Mouse (Mus musculus): ENCODE data around the gene Nrp2. TPM values are rescaled to one million over a fixed set of nuclear protein-coding genes. Genes with fewer than 3 reads are reported as not detected.

Gene Nrp2
- polyA plus RNA-seq, 1 experiment from 2014 or later, result 7.1 TPM

DNA sequence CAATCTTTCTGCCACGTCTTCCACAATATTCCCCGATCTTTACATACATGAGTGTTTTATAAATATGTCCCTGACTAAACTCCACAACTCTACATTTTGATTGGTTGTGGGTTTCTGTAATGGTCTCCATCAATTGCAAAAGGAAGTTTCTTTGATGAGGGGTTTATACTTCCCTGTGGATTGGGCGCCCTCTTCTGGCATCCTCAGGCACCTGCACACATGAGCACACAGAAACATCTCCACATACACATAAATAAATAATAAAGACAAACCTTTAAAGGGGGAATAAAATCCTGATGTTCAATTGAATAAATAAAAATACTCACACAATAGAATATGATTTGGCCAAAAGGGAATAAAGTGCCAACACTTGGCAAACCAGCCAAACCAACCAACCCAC, 117.1 kb downstream of the Nrp2 start:
- 0 out of 2 replicates have a peak, but pooled peaks cover 3% of the 10 kb centered on the region for H3K4me1 ChIP-seq (ENCODE audit: control insufficient read depth, insufficient read depth, low read length)
- no peak overlapping the region for H3K4me2 ChIP-seq (replicated peaks; ENCODE audit: low read depth, low read length)
- H3K9me3 ChIP-seq (ENCODE audit: control insufficient read depth, low read length), result no peaks in the 10 kb centered on the region
- H3K27me3 ChIP-seq (ENCODE audit: control insufficient read depth, insufficient read depth, low read length), result no peaks in the 10 kb centered on the region
- ATAC-seq (ENCODE audit: low FRiP score, low TSS enrichment), result no peak
- H3K4me3 ChIP-seq (ENCODE audit: low read length), result no peak overlapping the region
- H3K36me3 ChIP-seq (ENCODE audit: control insufficient read depth, insufficient read depth, low read length), result no peaks in the 10 kb centered on the region
- H3K27ac ChIP-seq (ENCODE audit: low read depth, low read length), result no peak overlapping the region
- H3K9ac ChIP-seq (ENCODE audit: low read depth, low read length), result no peak overlapping the region
- 80% methylated on average over 3 of the region's 3 CpGs for WGBS

DNA sequence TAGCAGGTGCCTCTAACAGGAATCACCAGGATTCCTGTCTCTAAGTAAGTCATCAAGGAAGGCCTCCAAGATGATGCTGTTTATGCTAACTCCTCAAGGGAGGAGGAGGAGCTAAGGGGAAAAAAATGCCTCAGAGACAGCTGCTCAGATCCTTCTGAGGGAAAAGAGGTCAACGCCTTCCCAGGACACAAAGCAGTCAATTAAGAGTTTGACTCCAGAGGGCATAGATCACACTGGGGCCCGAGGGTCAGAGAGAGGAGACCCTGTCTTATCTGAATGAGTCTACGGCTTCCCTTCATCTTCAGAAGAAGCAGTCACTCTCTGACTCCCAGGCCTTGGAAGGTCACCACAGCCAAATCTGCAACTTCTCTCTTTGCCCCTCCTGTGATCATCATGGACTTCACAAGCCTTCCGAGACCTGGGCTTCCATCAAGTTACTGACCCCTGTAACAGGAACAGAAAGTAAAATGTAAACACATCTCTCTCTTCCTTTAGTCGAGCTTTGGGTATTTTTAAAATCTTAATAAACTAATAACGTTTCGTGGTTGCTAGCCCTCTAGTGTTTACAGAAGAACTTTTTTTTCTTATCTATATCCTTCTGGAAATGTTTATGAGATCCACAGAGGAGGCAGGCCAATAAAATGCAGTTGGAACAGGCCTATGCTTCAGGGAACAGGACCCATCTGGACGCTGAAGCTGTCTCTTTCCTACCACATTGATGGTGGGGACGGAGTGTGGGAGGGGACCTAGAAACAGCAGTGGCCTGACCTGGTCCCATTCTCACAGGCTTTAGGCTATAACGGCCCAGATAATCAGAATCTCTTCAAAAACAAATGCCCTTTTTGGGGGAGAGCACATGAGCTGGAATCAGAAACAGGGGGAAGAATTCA, 118.7 kb downstream of the Nrp2 start:
- H3K4me3 ChIP-seq (ENCODE audit: low read length), result no peak overlapping the region
- ATAC-seq (ENCODE audit: low FRiP score, low TSS enrichment), result peak; percentile 85
- H3K27ac ChIP-seq (ENCODE audit: low read depth, low read length), result peak overlapping the region; percentile 68; the same call in 1 of the 2 replicates
- H3K9ac ChIP-seq (ENCODE audit: low read depth, low read length), result no peak overlapping the region
- no peak overlapping the region for H3K4me2 ChIP-seq (replicated peaks; ENCODE audit: low read depth, low read length)
- H3K9me3 ChIP-seq (ENCODE audit: control insufficient read depth, low read length), result no peaks in the 10 kb centered on the region
- WGBS, result 20% methylated on average over 10 of the region's 10 CpGs
- 0 out of 2 replicates have a peak, but pooled peaks cover 3% of the 10 kb centered on the region for H3K4me1 ChIP-seq (ENCODE audit: control insufficient read depth, insufficient read depth, low read length)
- H3K36me3 ChIP-seq (ENCODE audit: control insufficient read depth, insufficient read depth, low read length), result no peaks in the 10 kb centered on the region
- H3K27me3 ChIP-seq (ENCODE audit: control insufficient read depth, insufficient read depth, low read length), result no peaks in the 10 kb centered on the region; the same call in 1 of the 2 replicates

GRCm38 (mm10) chr1:62823549-62824195, 120.6 kb downstream of the Nrp2 start:
- no peak overlapping the region for H3K9ac ChIP-seq (ENCODE audit: low read depth, low read length)
- H3K27ac ChIP-seq (ENCODE audit: low read depth, low read length), result no peak overlapping the region
- no peaks in the 10 kb centered on the region for H3K36me3 ChIP-seq (ENCODE audit: control insufficient read depth, insufficient read depth, low read length)
- H3K9me3 ChIP-seq (ENCODE audit: control insufficient read depth, low read length), result no peaks in the 10 kb centered on the region
- no peak overlapping the region for H3K4me3 ChIP-seq (ENCODE audit: low read length)
- 0 out of 2 replicates have a peak, but pooled peaks cover 3% of the 10 kb centered on the region for H3K4me1 ChIP-seq (ENCODE audit: control insufficient read depth, insufficient read depth, low read length)
- WGBS, result 66% methylated on average over 6 of the region's 6 CpGs
- H3K4me2 ChIP-seq (replicated peaks; ENCODE audit: low read depth, low read length), result no peak overlapping the region
- no peaks in the 10 kb centered on the region; the same call in 1 of the 2 replicates for H3K27me3 ChIP-seq (ENCODE audit: control insufficient read depth, insufficient read depth, low read length)
- no peak for ATAC-seq (ENCODE audit: low FRiP score, low TSS enrichment)

DNA sequence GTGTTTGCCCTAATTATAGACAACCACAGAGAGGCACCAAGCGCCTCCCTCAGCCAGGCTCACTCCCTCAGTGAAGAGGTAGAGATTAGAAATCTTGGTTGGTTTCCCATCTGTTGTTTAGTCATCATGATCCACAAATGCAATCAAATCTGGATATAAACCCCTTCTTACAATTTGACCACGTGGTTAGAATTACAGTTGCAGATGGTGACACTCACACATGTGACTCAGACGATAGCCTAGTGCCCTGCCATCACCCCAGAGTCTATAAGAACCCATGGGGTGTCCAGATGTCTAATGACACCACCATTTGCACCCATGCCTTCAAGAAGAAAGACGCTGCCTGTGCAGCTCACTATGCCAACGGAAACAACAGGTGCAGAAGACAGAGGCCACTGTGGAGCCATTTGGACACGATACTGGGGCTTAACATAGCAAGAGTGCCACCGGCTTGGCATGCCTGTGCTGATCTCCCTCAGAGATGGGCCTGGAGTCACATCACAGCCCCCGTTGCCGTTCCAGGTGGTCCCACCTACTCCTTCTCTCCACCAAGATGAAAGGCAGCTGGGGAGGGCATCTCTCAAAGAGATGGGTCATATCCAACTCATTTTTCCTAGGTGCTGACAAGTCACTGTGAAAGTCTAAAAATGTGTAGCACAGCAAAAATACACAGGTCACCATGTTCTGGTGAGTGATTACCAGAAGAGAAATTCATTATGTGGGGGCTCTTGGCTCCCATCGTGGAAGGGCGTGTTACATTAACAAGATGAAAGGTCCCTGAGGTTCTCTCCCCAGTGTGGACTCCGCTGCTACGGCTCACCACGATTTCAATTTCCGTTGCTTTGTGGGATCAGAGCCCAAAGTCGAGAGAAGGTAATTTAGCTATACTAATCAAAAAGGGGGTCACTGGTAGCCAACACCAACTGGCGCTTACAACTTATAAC, 123.0 kb downstream of the Nrp2 start:
- H3K4me2 ChIP-seq (replicated peaks; ENCODE audit: low read depth, low read length), result no peak overlapping the region
- H3K9ac ChIP-seq (ENCODE audit: low read depth, low read length), result no peak overlapping the region
- no peaks in the 10 kb centered on the region for H3K9me3 ChIP-seq (ENCODE audit: control insufficient read depth, low read length)
- ATAC-seq (ENCODE audit: low FRiP score, low TSS enrichment), result no peak
- no peak overlapping the region for H3K4me3 ChIP-seq (ENCODE audit: low read length)
- no peaks in the 10 kb centered on the region for H3K36me3 ChIP-seq (ENCODE audit: control insufficient read depth, insufficient read depth, low read length)
- H3K27me3 ChIP-seq (ENCODE audit: control insufficient read depth, insufficient read depth, low read length), result no peaks in the 10 kb centered on the region; the same call in 1 of the 2 replicates
- 83% methylated on average over 17 of the region's 17 CpGs for WGBS
- 0 out of 2 replicates have a peak, but pooled peaks cover 3% of the 10 kb centered on the region for H3K4me1 ChIP-seq (ENCODE audit: control insufficient read depth, insufficient read depth, low read length)
- H3K27ac ChIP-seq (ENCODE audit: low read depth, low read length), result no peak overlapping the region

DNA sequence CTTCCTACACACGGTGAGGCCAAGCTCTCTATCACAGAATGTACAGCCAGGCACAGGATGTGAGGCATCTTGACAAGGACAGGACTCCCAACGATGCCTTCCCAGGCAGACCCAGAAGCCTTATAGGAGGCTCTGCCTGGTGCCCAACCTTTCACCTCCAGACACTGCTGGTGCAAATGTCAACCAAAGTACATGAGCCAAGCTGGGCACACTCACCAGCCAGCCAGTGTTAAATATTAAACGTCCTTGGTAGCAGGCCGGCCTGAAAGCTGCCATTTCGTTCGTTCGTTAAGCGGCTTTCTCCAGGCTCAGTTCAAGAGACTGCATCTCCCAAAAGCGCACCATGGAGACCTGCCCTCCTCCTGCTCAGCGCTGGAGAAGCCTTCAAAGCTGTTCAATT, 124.2 kb downstream of the Nrp2 start:
- Histone ChIP-seq H3K36me3 (ENCODE audit: control insufficient read depth, insufficient read depth, low read length) (no peaks in the 10 kb centered on the region), H3K27me3 (ENCODE audit: control insufficient read depth, insufficient read depth, low read length) (no peaks in the 10 kb centered on the region; the same call in 1 of the 2 replicates), H3K4me1 (ENCODE audit: control insufficient read depth, insufficient read depth, low read length) (no peaks in the 10 kb centered on the region), H3K4me3 (ENCODE audit: low read length) (no peak overlapping the region), H3K27ac (ENCODE audit: low read depth, low read length) (no peak overlapping the region), H3K9me3 (ENCODE audit: control insufficient read depth, low read length) (no peaks in the 10 kb centered on the region), H3K4me2 (replicated peaks; ENCODE audit: low read depth, low read length) (no peak overlapping the region), H3K9ac (ENCODE audit: low read depth, low read length) (no peak overlapping the region)
- WGBS, result 56% methylated on average over 10 of the region's 10 CpGs
- ATAC-seq (ENCODE audit: low FRiP score, low TSS enrichment), result no peak

GRCm38 (mm10) chr1:62828156-62828555, 125.1 kb downstream of the Nrp2 start:
- 30% methylated on average over 4 of the region's 4 CpGs for WGBS

GRCm38 (mm10) chr1:62829690-62830417, 126.8 kb downstream of the Nrp2 start:
- Histone ChIP-seq H3K9me3 (ENCODE audit: control insufficient read depth, low read length) (no peaks in the 10 kb centered on the region), H3K4me2 (replicated peaks; ENCODE audit: low read depth, low read length) (no peak overlapping the region), H3K9ac (ENCODE audit: low read depth, low read length) (no peak overlapping the region), H3K36me3 (ENCODE audit: control insufficient read depth, insufficient read depth, low read length) (no peaks in the 10 kb centered on the region), H3K4me1 (ENCODE audit: control insufficient read depth, insufficient read depth, low read length) (no peaks in the 10 kb centered on the region), H3K4me3 (ENCODE audit: low read length) (no peak overlapping the region), H3K27me3 (ENCODE audit: control insufficient read depth, insufficient read depth, low read length) (no peaks in the 10 kb centered on the region; the same call in 1 of the 2 replicates), H3K27ac (ENCODE audit: low read depth, low read length) (no peak overlapping the region)
- ATAC-seq (ENCODE audit: low FRiP score, low TSS enrichment), result no peak
- 71% methylated on average over 4 of the region's 4 CpGs for WGBS

More at GRCm38 (mm10) chr1:62828156-62828555, 125.1 kb downstream of the Nrp2 start:
- H3K9ac ChIP-seq (ENCODE audit: low read depth, low read length), result no peak overlapping the region
- no peak overlapping the region for H3K4me2 ChIP-seq (replicated peaks; ENCODE audit: low read depth, low read length)
- H3K4me1 ChIP-seq (ENCODE audit: control insufficient read depth, insufficient read depth, low read length), result no peaks in the 10 kb centered on the region
- no peak overlapping the region for H3K4me3 ChIP-seq (ENCODE audit: low read length)
- no peaks in the 10 kb centered on the region for H3K9me3 ChIP-seq (ENCODE audit: control insufficient read depth, low read length)
- no peaks in the 10 kb centered on the region; the same call in 1 of the 2 replicates for H3K27me3 ChIP-seq (ENCODE audit: control insufficient read depth, insufficient read depth, low read length)
- no peaks in the 10 kb centered on the region for H3K36me3 ChIP-seq (ENCODE audit: control insufficient read depth, insufficient read depth, low read length)
- no peak for ATAC-seq (ENCODE audit: low FRiP score, low TSS enrichment)
- no peak overlapping the region for H3K27ac ChIP-seq (ENCODE audit: low read depth, low read length)

GRCm38 (mm10) chr1:62830418-62830769, 127.3 kb downstream of the Nrp2 start:
- no peak for ATAC-seq (ENCODE audit: low FRiP score, low TSS enrichment)
- 56% methylated on average over 7 of the region's 7 CpGs for WGBS

More at GRCm38 (mm10) chr1:62830418-62830769, 127.3 kb downstream of the Nrp2 start:
- H3K9ac ChIP-seq (ENCODE audit: low read depth, low read length), result no peak overlapping the region
- H3K4me2 ChIP-seq (replicated peaks; ENCODE audit: low read depth, low read length), result no peak overlapping the region
- no peaks in the 10 kb centered on the region for H3K36me3 ChIP-seq (ENCODE audit: control insufficient read depth, insufficient read depth, low read length)
- no peaks in the 10 kb centered on the region for H3K4me1 ChIP-seq (ENCODE audit: control insufficient read depth, insufficient read depth, low read length)
- no peak overlapping the region for H3K4me3 ChIP-seq (ENCODE audit: low read length)
- no peaks in the 10 kb centered on the region; the same call in 1 of the 2 replicates for H3K27me3 ChIP-seq (ENCODE audit: control insufficient read depth, insufficient read depth, low read length)
- H3K27ac ChIP-seq (ENCODE audit: low read depth, low read length), result no peak overlapping the region
- H3K9me3 ChIP-seq (ENCODE audit: control insufficient read depth, low read length), result no peaks in the 10 kb centered on the region
